Mouse (Mus musculus): Measurements from ENCODE around the gene Lamp1. TPM values are rescaled to one million over a fixed set of nuclear protein-coding genes. Genes with fewer than 3 reads are reported as not detected.

Gene Lamp1
- polyA plus RNA-seq, 1 experiment from 2014 or later = 288 TPM

GRCm38 (mm10) chr8:13201013-13201334 is 42.0 kb downstream of the Lamp1 start:
- Histone ChIP-seq H3K4me3 (ENCODE audit: low read depth, low read length) (peak overlapping the region; percentile 74), H3K9me3 (ENCODE audit: control insufficient read depth, low read length) (no peaks in the 10 kb centered on the region), H3K27ac (ENCODE audit: low read depth, low read length) (no peak overlapping the region), H3K27me3 (ENCODE audit: control insufficient read depth, insufficient read depth, low read length) (peaks cover 17% of the 10 kb centered on the region; the same call in 1 of the 2 replicates), H3K36me3 (ENCODE audit: control insufficient read depth, insufficient read depth, low read length) (no peaks in the 10 kb centered on the region), H3K9ac (replicated peaks; ENCODE audit: low read depth, low read length) (no peak overlapping the region), H3K4me2 (ENCODE audit: low read depth, low read length) (peak overlapping the region; percentile 86), H3K4me1 (ENCODE audit: control insufficient read depth, insufficient read depth, low read length) (no peaks in the 10 kb centered on the region)
- WGBS = 2% methylated on average over 18 of the region's 18 CpGs
- no peak for ATAC-seq (ENCODE audit: low read depth)

GRCm38 (mm10) chr8:13202041-13202440 is 43.1 kb downstream of the Lamp1 start:
- Histone ChIP-seq H3K9me3 (ENCODE audit: control insufficient read depth, low read length) (no peaks in the 10 kb centered on the region), H3K36me3 (ENCODE audit: control insufficient read depth, insufficient read depth, low read length) (no peaks in the 10 kb centered on the region), H3K4me3 (ENCODE audit: low read depth, low read length) (no peak overlapping the region), H3K4me1 (ENCODE audit: control insufficient read depth, insufficient read depth, low read length) (no peaks in the 10 kb centered on the region), H3K27ac (ENCODE audit: low read depth, low read length) (no peak overlapping the region), H3K27me3 (ENCODE audit: control insufficient read depth, insufficient read depth, low read length) (peaks cover 17% of the 10 kb centered on the region; the same call in 1 of the 2 replicates), H3K4me2 (ENCODE audit: low read depth, low read length) (no peak overlapping the region), H3K9ac (replicated peaks; ENCODE audit: low read depth, low read length) (no peak overlapping the region)
- 59% methylated on average over 3 of the region's 3 CpGs for WGBS
- no peak for ATAC-seq (ENCODE audit: low read depth)

- Histone ChIP-seq H3K4me1 (ENCODE audit: control insufficient read depth, insufficient read depth, low read length) (no peaks in the 10 kb centered on the region), H3K4me3 (ENCODE audit: low read depth, low read length) (no peak overlapping the region), H3K9ac (replicated peaks; ENCODE audit: low read depth, low read length) (no peak overlapping the region), H3K4me2 (ENCODE audit: low read depth, low read length) (no peak overlapping the region), H3K36me3 (ENCODE audit: control insufficient read depth, insufficient read depth, low read length) (no peaks in the 10 kb centered on the region), H3K9me3 (ENCODE audit: control insufficient read depth, low read length) (no peaks in the 10 kb centered on the region), H3K27ac (ENCODE audit: low read depth, low read length) (no peak overlapping the region), H3K27me3 (ENCODE audit: control insufficient read depth, insufficient read depth, low read length) (peaks cover 17% of the 10 kb centered on the region; the same call in 1 of the 2 replicates)
- 96% methylated on average over 3 of the region's 3 CpGs for WGBS
- ATAC-seq (ENCODE audit: low read depth) = no peak
Measured at GRCm38 (mm10) chr8:13202806-13203205, 43.8 kb downstream of the Lamp1 start.

GRCm38 (mm10) chr8:13203472-13203871 is 44.5 kb downstream of the Lamp1 start:
- H3K9ac ChIP-seq (replicated peaks; ENCODE audit: low read depth, low read length) = no peak overlapping the region
- H3K27ac ChIP-seq (ENCODE audit: low read depth, low read length) = no peak overlapping the region
- 74% methylated on average over 1 of the region's 1 CpGs for WGBS
- no peak for ATAC-seq (ENCODE audit: low read depth)
- H3K36me3 ChIP-seq (ENCODE audit: control insufficient read depth, insufficient read depth, low read length) = no peaks in the 10 kb centered on the region
- no peak overlapping the region for H3K4me2 ChIP-seq (ENCODE audit: low read depth, low read length)
- peaks cover 17% of the 10 kb centered on the region; the same call in 1 of the 2 replicates for H3K27me3 ChIP-seq (ENCODE audit: control insufficient read depth, insufficient read depth, low read length)
- no peaks in the 10 kb centered on the region for H3K4me1 ChIP-seq (ENCODE audit: control insufficient read depth, insufficient read depth, low read length)
- no peaks in the 10 kb centered on the region for H3K9me3 ChIP-seq (ENCODE audit: control insufficient read depth, low read length)
- no peak overlapping the region for H3K4me3 ChIP-seq (ENCODE audit: low read depth, low read length)

- Histone ChIP-seq H3K36me3 (ENCODE audit: control insufficient read depth, insufficient read depth, low read length) (no peaks in the 10 kb centered on the region), H3K9ac (replicated peaks; ENCODE audit: low read depth, low read length) (no peak overlapping the region), H3K4me3 (ENCODE audit: low read depth, low read length) (no peak overlapping the region), H3K27me3 (ENCODE audit: control insufficient read depth, insufficient read depth, low read length) (peaks cover 17% of the 10 kb centered on the region; the same call in 1 of the 2 replicates), H3K9me3 (ENCODE audit: control insufficient read depth, low read length) (no peaks in the 10 kb centered on the region), H3K4me1 (ENCODE audit: control insufficient read depth, insufficient read depth, low read length) (no peaks in the 10 kb centered on the region), H3K4me2 (ENCODE audit: low read depth, low read length) (no peak overlapping the region), H3K27ac (ENCODE audit: low read depth, low read length) (no peak overlapping the region)
- WGBS = 75% methylated on average over 12 of the region's 12 CpGs
- no peak for ATAC-seq (ENCODE audit: low read depth)
Measured at GRCm38 (mm10) chr8:13204371-13205140, 45.6 kb downstream of the Lamp1 start.

GRCm38 (mm10) chr8:13205311-13205710 is 46.4 kb downstream of the Lamp1 start:
- 88% methylated on average over 5 of the region's 5 CpGs for whole genome bisulfite sequencing

GRCm38 (mm10) chr8:13206290-13206689 is 47.3 kb downstream of the Lamp1 start:
- no peaks in the 10 kb centered on the region for H3K9me3 ChIP-seq (ENCODE audit: control insufficient read depth, low read length)
- no peak overlapping the region for H3K4me3 ChIP-seq (ENCODE audit: low read depth, low read length)
- H3K36me3 ChIP-seq (ENCODE audit: control insufficient read depth, insufficient read depth, low read length) = no peaks in the 10 kb centered on the region
- WGBS = 28% methylated on average over 5 of the region's 5 CpGs
- H3K27me3 ChIP-seq (ENCODE audit: control insufficient read depth, insufficient read depth, low read length) = peaks cover 11% of the 10 kb centered on the region; the same call in 1 of the 2 replicates
- no peaks in the 10 kb centered on the region for H3K4me1 ChIP-seq (ENCODE audit: control insufficient read depth, insufficient read depth, low read length)
- H3K9ac ChIP-seq (replicated peaks; ENCODE audit: low read depth, low read length) = no peak overlapping the region
- no peak overlapping the region for H3K4me2 ChIP-seq (ENCODE audit: low read depth, low read length)
- no peak overlapping the region for H3K27ac ChIP-seq (ENCODE audit: low read depth, low read length)
- no peak for ATAC-seq (ENCODE audit: low read depth)

More at GRCm38 (mm10) chr8:13205311-13205710, 46.4 kb downstream of the Lamp1 start:
- Histone ChIP-seq H3K4me1 (ENCODE audit: control insufficient read depth, insufficient read depth, low read length) (no peaks in the 10 kb centered on the region), H3K4me3 (ENCODE audit: low read depth, low read length) (no peak overlapping the region), H3K9ac (replicated peaks; ENCODE audit: low read depth, low read length) (no peak overlapping the region), H3K27me3 (ENCODE audit: control insufficient read depth, insufficient read depth, low read length) (peaks cover 14% of the 10 kb centered on the region; the same call in 1 of the 2 replicates), H3K9me3 (ENCODE audit: control insufficient read depth, low read length) (no peaks in the 10 kb centered on the region), H3K27ac (ENCODE audit: low read depth, low read length) (no peak overlapping the region), H3K4me2 (ENCODE audit: low read depth, low read length) (no peak overlapping the region), H3K36me3 (ENCODE audit: control insufficient read depth, insufficient read depth, low read length) (no peaks in the 10 kb centered on the region)
- ATAC-seq (ENCODE audit: low read depth) = no peak

- no peak for ATAC-seq (ENCODE audit: low read depth)
- Histone ChIP-seq H3K9me3 (ENCODE audit: control insufficient read depth, low read length) (no peaks in the 10 kb centered on the region), H3K4me2 (ENCODE audit: low read depth, low read length) (no peak overlapping the region), H3K27ac (ENCODE audit: low read depth, low read length) (no peak overlapping the region), H3K4me1 (ENCODE audit: control insufficient read depth, insufficient read depth, low read length) (0 out of 2 replicates have a peak, but pooled peaks cover 3% of the 10 kb centered on the region), H3K9ac (replicated peaks; ENCODE audit: low read depth, low read length) (no peak overlapping the region), H3K36me3 (ENCODE audit: control insufficient read depth, insufficient read depth, low read length) (no peaks in the 10 kb centered on the region), H3K4me3 (ENCODE audit: low read depth, low read length) (no peak overlapping the region), H3K27me3 (ENCODE audit: control insufficient read depth, insufficient read depth, low read length) (no peaks in the 10 kb centered on the region)
- WGBS = 54% methylated on average over 6 of the region's 6 CpGs
Measured at GRCm38 (mm10) chr8:13208627-13209355, 49.8 kb downstream of the Lamp1 start.

- no peaks in the 10 kb centered on the region for H3K9me3 ChIP-seq (ENCODE audit: control insufficient read depth, low read length)
- no peak for ATAC-seq (ENCODE audit: low read depth)
- 48% methylated on average over 1 of the region's 1 CpGs for WGBS
- H3K9ac ChIP-seq (replicated peaks; ENCODE audit: low read depth, low read length) = no peak overlapping the region
- H3K27me3 ChIP-seq (ENCODE audit: control insufficient read depth, insufficient read depth, low read length) = no peaks in the 10 kb centered on the region
- H3K36me3 ChIP-seq (ENCODE audit: control insufficient read depth, insufficient read depth, low read length) = no peaks in the 10 kb centered on the region
- 0 out of 2 replicates have a peak, but pooled peaks cover 3% of the 10 kb centered on the region for H3K4me1 ChIP-seq (ENCODE audit: control insufficient read depth, insufficient read depth, low read length)
- no peak overlapping the region for H3K27ac ChIP-seq (ENCODE audit: low read depth, low read length)
- H3K4me3 ChIP-seq (ENCODE audit: low read depth, low read length) = no peak overlapping the region
- no peak overlapping the region for H3K4me2 ChIP-seq (ENCODE audit: low read depth, low read length)
Measured at GRCm38 (mm10) chr8:13209770-13210169, 50.8 kb downstream of the Lamp1 start.

All from neural tube, embryonic 14.5 days (tissue).